Mouse (Mus musculus) hematopoietic stem cell, adult 5-6 weeks (primary cell): Measurements from ENCODE around the gene Tmem63c. TPM values are rescaled to one million over a fixed set of nuclear protein-coding genes. Genes with fewer than 3 reads are reported as not detected.

Experiments used
- ATAC-seq, 2 experiments: fragments of 125-278 bp in 1 of 2; replicated peaks in 1 of 2; 2 replicates each; pipeline ENCODE4 v1.8.0; 2016 to 2017; ENCODE audit warnings: inconsistent platforms in 2 of 2, mild to moderate bottlenecking in 2 of 2, moderate number of reproducible peaks in 2 of 2, low read depth in 1 of 2, moderate TSS enrichment in 1 of 2; ENCODE audit not compliant: low FRiP score in 2 of 2, poor library complexity in 2 of 2, severe bottlenecking in 2 of 2, insufficient read depth in 1 of 2, low TSS enrichment in 1 of 2
- total RNA-seq: library from RNA; stranded (forward); fragments of 172-1452, 232-1000 nt; gene quantifications from 2 replicates; pipeline ENCODE4 v1.2.3, GENCODE M21; 2017

The Tmem63c gene
- total RNA-seq, 1 experiment from 2014 or later: not detected

DNA sequence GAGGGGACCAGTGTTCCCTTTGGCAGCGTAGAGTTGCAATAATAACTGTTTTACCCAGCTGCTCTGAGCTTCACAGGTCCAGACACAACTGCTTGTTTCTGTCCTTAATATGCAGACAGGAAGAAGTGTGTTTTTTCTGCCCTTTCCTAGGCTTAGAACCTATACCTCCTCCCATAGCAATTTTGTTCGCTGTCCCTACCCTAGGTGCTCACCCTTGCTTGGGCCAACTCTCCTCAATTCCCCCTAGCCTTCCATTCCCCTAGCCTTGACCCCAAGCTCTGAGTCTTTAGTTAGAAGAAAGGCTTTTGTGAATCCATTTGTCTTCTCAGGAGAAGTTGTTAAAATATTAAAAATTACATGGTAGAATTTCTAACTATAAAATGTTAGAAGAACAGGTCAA, 117.6 kb downstream of the Tmem63c start:
- ATAC-seq: no peak

Other genes starting within 250 kb of the Tmem63c start
- gene Irf2bpl, start 136.5 kb upstream of the Tmem63c start, total RNA-seq: 4.2 and 5.6 TPM in 2 replicates
- gene Cipc, start 74.3 kb upstream of the Tmem63c start, total RNA-seq: 17.6 and 24.0 TPM in 2 replicates
- not detected in 2 replicates for gene Zdhhc22, start 30.9 kb upstream of the Tmem63c start, total RNA-seq
- gene Ngb, start 81.2 kb downstream of the Tmem63c start, total RNA-seq: 2.3 TPM in 1 of 2 replicates, not detected in the other
- gene Gstz1, start 125.8 kb downstream of the Tmem63c start, total RNA-seq: 29.0 TPM in 2 replicates
- 7.5 and 10.9 TPM in 2 replicates for gene Pomt2, start 126.6 kb downstream of the Tmem63c start, total RNA-seq
- 0.50 and 3.6 TPM in 2 replicates for gene Samd15, start 178.4 kb downstream of the Tmem63c start, total RNA-seq
- 11.7 and 12.4 TPM in 2 replicates for gene Tmed8, start 179.1 kb downstream of the Tmem63c start, total RNA-seq
- 3.5 TPM in 1 of 2 replicates, not detected in the other for gene Noxred1, start 217.4 kb downstream of the Tmem63c start, total RNA-seq
- 28.5 and 35.4 TPM in 2 replicates for gene Vipas39, start 244.9 kb downstream of the Tmem63c start, total RNA-seq
- gene Ahsa1, start 245.1 kb downstream of the Tmem63c start, total RNA-seq: 201 and 244 TPM in 2 replicates